Mouse (Mus musculus) megakaryocyte, embryonic 14.5 days (primary cell): ENCODE data around the gene Ccdc74a.

ENCODE experiments used
- FLI1 ChIP-seq: IDR thresholded peaks from 2 replicates; pipeline ENCODE4 v1.6.1; 2012; ENCODE audit warnings: low read length, inconsistent platforms, mixed read lengths
- GATA1 ChIP-seq: IDR thresholded peaks from 3 replicates; pipeline ENCODE4 v1.6.1; 2012; ENCODE audit warnings: mixed read lengths, low read length, inconsistent platforms, borderline replicate concordance

- TF ChIP-seq FLI1 (no peak), GATA1 (0 out of 3 replicates have a peak, but pooled peaks have one; percentile 29)
Measured at GRCm38 (mm10) chr16:17633481-17634181, 12.6 kb upstream of the Ccdc74a start.
